Mouse (Mus musculus) adrenal gland, postnatal 14 days (tissue): ENCODE measurements around the gene Il1rapl1. TPM values are rescaled to one million over a fixed set of nuclear protein-coding genes. Genes with fewer than 3 reads are reported as not detected.

Experiments used
- DNase-seq: peaks from one replicate; pipeline ENCODE4 v3.0.0; 2021; ENCODE audit warnings: mixed read lengths
- long read RNA-seq, 2 experiments: library from polyadenylated mRNA; stranded (forward); transcript quantifications; one replicate each; pipeline ENCODE4 v2.0.0; 2021
- total RNA-seq: library from RNA; stranded (reverse); gene quantifications from 2 replicates; pipeline ENCODE4 v1.2.3, GENCODE M21; 2021

Il1rapl1 gene
- total RNA-seq: 0.56 and 0.64 TPM in 2 replicates
- long read RNA-seq, experiment 1: 0 reads
- long read RNA-seq, experiment 2, partial matches to known transcripts: 0 of 1 reads
- long read RNA-seq, experiment 2, other reads (novel, unspliced or antisense): 1 of 1 reads

- DNase-seq: no peak
Measured at GRCm38 (mm10) chrX:88115609-88116073, at the start of gene Il1rapl1. Gene Il1rapl1, minus strand, starts transcription at chrX:88115645.

GRCm38 (mm10) chrX:88158037-88158436 lies 42.6 kb upstream of the Il1rapl1 start:
- no peak for DNase-seq

DNA sequence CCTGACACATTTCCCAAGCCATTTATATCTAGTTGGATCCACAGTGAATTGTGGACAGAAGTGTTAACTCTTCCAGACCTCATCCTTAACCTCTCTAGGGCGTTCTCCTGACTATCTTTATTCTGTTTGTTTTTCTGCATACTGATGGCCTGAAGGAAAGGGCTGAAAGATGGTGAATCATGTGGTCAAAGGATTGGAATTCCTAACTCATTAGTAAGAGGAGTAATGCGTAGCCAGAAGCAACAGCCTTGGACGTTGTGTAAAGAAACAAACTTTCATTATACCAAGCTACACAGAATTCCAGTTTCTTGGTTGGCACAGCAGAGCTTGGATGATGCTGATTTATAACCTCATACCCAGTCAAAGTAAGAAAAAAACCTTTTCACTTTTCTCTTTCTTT lies 10.2 kb upstream of the Il1rapl1 start:
- DNase-seq: no peak

GRCm38 (mm10) chrX:88120070-88120469 lies 4.6 kb upstream of the Il1rapl1 start:
- no peak for DNase-seq

DNA sequence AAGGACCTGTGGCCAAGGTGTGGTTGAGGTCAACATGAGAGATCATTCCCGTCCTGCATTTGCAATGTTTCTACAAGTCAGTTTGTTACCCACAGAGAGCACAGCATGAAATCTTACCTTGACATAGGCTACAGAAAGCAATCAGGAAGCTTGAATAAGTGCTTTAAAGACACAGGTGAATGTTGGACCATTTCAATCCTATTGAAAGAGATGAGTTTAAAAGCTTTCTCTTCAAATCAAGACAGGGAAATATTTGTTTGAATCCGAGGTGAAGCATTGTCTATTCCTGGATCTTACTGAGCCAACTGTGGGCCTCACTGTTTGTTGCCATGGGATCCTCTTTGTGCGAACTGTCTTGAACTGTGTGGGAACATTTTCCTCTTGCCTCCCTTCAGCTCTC lies 2.4 kb upstream of the Il1rapl1 start:
- DNase-seq: no peak

DNA sequence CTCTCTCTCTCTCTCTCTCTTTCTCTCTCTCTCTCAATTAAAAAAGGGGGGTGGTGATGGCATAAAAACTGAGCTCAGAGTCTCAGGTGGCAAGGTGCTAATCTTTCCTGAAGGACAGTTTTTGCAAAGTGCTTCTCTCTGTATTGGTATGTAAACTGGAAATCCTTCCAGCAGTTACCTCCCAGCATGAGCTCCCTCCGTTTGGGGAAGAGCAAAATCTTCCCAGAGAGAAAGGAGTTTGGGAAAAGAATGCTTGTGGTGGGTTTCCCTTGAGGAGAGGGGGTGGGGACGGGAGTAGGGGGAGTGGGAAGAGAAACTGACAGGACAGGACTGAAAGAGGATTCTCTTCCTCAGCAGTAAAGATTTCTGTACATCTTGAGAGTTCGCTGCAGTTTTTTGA lies 881 bp upstream of the Il1rapl1 start:
- DNase-seq: no peak

- no peak for DNase-seq
Measured at GRCm38 (mm10) chrX:88113561-88113960, 1.9 kb downstream of the Il1rapl1 start.

DNA sequence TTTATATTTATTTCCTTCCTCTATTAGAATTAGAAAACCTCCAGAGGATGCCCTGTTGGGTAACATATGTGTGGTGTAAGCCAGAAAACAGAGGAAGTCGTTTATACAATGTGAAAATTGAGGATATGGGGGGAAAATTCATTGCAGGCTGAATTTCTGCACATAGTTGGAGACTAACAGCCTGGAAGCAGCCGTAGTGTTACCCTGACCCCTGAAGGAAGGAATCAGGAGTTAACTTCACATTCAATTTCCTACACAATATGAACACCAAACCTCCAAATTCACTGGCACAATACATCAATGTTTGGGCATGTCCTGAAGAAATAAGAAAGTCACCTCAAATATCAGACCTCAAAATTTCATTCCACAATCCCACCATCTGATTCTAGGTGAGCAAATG lies 3.2 kb downstream of the Il1rapl1 start:
- no peak for DNase-seq

GRCm38 (mm10) chrX:88109733-88110132 lies 5.7 kb downstream of the Il1rapl1 start:
- no peak for DNase-seq

GRCm38 (mm10) chrX:88093936-88094569 lies 21.4 kb downstream of the Il1rapl1 start:
- no peak for DNase-seq

- DNase-seq: no peak
Measured at GRCm38 (mm10) chrX:88089873-88090272, 25.6 kb downstream of the Il1rapl1 start.

GRCm38 (mm10) chrX:88072741-88073419 lies 42.6 kb downstream of the Il1rapl1 start:
- DNase-seq: no peak

DNA sequence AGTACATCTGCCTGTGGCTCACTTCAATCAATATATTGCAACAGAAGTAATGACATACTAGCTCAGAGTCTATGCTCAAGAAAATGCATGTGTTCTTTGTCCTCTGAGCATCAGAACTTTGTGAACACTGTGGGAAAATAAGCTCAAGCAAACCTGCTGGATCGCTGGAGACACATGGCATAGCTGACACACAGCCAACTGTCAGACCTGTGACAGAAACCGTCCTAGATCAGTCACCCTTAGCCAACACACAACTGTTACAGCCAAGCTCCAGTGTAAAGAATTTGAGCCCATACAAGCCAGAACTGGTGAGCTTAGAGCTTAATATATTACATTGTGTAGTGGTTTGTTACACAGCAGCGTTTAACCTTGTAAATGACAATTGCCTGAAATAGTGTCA lies 45.1 kb downstream of the Il1rapl1 start:
- no peak for DNase-seq

DNA sequence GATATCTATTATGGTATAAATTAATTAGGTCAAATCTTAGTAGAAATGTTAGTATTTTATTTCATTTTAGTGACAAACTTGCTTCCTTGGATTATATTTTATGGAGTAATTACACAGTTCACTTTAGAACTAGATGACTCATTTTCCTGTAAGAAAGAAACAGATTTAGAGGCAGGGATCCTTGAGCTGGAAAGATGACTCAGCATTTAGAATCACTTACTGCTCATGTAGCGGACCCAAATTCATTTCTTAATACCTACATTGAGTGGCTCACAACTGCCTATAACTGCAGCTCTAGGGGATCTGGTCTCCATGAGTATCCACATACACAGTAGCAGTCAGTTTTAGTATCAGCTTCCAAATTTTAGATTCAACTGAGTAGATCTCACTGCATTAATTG lies 71.9 kb downstream of the Il1rapl1 start:
- no peak for DNase-seq

DNA sequence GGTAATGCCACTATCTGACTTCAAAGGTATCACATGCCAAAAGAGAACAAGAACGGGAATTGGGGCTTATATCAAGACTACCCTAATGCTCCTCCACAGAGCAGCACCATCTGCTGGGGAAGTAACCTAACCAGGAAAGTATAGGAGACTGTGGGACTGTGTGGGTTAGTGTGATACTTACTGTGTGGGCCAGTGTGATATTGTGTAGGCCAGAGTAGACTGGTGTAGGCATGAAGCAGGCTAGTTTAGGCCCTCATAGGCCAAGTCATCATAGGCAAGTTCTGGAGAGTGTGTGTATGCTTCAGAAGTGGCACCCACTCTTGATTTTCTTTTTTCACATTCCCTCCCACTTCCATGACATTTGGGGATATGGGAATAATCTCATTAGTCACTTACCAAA lies 76.5 kb downstream of the Il1rapl1 start:
- DNase-seq: no peak

- DNase-seq: no peak
Measured at GRCm38 (mm10) chrX:87897172-87897571, 218.3 kb downstream of the Il1rapl1 start.

- DNase-seq: no peak
Measured at GRCm38 (mm10) chrX:87891916-87892315, 223.5 kb downstream of the Il1rapl1 start.

DNA sequence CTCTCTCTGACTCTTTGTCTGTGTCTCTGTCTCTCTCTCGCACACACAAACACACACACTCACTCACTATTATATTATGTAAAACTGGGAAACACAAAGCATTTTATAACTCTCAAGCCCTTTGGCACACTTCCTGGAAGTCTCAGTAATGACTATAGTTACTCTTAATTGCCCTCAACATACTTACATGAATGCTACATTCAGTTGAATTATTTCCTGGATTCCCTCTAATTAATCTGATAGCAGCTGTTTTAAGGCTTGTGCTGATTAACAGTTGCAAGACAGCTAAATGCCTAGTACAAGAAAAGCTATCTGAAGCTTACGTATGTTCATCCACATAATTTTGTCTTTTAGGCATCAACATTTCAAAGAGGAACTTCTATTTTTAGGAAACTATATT lies 261.3 kb downstream of the Il1rapl1 start:
- DNase-seq: no peak

GRCm38 (mm10) chrX:87813884-87814283 lies 301.6 kb downstream of the Il1rapl1 start:
- no peak for DNase-seq

DNA sequence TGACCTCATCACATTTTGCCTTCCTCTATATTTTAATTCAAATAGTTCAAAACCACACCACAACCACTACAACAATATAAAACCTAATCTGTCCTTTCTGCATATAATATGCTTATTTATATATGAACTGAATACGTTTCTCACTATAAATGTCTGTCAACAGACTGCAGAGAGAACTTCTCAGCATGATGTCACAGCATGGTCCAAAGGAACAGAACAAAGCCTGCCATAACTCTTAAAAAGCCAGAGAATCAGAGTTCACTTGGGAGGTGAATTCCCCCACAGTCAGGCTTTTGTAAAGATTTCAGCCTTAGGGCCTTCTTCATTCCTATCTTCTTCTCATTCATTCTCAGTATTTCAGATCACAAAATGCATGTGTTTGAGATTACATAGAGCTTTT lies 307.7 kb downstream of the Il1rapl1 start:
- no peak for DNase-seq

- no peak for DNase-seq
Measured at GRCm38 (mm10) chrX:87793011-87793410, 322.4 kb downstream of the Il1rapl1 start.

DNA sequence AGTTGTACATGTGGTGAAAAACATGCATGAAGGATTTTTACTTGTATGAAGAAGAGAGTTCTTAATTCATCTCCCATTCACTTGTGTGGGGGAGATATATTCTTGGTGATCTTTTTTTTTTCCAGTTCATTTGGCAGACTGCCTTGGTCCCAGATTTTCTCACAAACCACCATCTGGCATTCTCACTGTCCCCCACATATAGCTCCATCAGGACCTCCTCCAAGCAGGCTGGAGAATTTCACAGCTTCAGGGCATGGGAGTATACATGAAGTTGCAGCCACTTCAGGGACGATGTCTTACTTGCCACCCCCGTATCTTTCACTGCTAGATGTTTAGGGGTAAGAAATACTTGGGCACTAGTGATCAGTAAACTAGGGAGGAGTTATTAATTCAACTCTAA lies 404.9 kb downstream of the Il1rapl1 start:
- DNase-seq: no peak

DNA sequence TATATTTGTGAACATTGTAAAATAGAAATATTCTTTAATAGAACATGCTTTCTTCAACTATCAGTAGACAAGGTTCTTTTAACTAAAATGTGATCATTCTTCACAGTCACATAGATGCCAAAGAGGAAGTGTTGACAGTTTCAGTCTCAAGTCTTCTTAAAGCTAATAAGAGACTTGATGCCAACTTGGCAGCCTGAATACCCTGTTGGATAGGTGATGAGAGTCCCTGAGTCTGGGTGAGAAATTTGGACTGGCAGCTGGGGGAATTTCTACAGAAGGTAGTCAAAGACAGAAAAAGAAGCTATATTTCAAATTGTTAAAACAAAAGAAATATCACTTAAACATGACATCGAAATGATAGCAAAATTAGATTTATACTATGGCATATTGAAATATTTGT lies 451.6 kb downstream of the Il1rapl1 start:
- no peak for DNase-seq

DNA sequence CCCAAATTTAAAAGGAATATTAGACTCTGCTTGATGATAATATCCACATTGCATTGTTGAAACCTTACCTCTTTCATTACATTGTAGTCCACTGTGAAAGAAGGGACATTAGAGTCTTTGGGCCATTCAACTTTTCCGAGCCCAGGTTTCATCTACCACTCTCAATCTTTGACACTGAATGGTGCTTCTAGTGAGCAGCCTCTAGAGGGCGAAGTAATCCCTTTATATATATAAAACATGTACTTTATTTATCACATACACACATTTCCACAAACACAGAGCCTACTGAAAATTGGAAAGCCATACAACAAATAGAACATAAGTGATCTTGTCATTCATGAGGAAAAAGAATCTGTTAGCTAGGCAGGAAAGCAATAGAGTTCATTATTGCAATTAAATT lies 459.8 kb downstream of the Il1rapl1 start:
- DNase-seq: no peak
